Mouse (Mus musculus) stomach, embryonic 14.5 days (tissue): ENCODE measurements at regions not wholly inside any gene's neighbourhood (a gene's known extent, or its start where the extent isn't known, plus 50 kb on each side); places are given as distances from the start of the nearest gene placed in this dataset.
A peak's percentile ranks its signal among the peaks of the same experiment; 100 is the strongest.
"Not testable (repeated sequence)": the region's sequence is repeated elsewhere in the genome, so short reads cannot be mapped to it uniquely, and the experiment has no call there.

Experiments used
- ATAC-seq: fragments of 200-750 bp; cut with Nextera tagmentation; 2 replicates; pipeline ENCODE4 v1.8.0; 2017; ENCODE audit warnings: low read depth, moderate TSS enrichment; ENCODE audit not compliant: insufficient number of reproducible peaks, insufficient read depth, low FRiP score
- H3K27ac ChIP-seq: fragments of 300-500 bp; sonication (generic); 2 replicates; pipeline ENCODE4 v1.5.1; 2014; ENCODE audit warnings: mild to moderate bottlenecking, low read length, moderate library complexity, mixed read lengths
- H3K27me3 ChIP-seq: fragments of 300-500 bp; sonication (generic); 2 replicates; pipeline ENCODE4 v1.6.1; 2014; ENCODE audit warnings: low read length, control low read depth, mixed read lengths; ENCODE audit not compliant: control insufficient read depth, insufficient read depth
- H3K36me3 ChIP-seq: fragments of 300-500 bp; sonication (generic); 2 replicates; pipeline ENCODE4 v1.6.1; 2014; ENCODE audit warnings: mild to moderate bottlenecking, control low read depth, low read length, moderate library complexity, mixed read lengths; ENCODE audit not compliant: control insufficient read depth, insufficient read depth
- H3K4me1 ChIP-seq: fragments of 300-500 bp; sonication (generic); 2 replicates; pipeline ENCODE4 v1.6.1; 2014; ENCODE audit warnings: low read length, control low read depth, mixed read lengths; ENCODE audit not compliant: control insufficient read depth, insufficient read depth
- H3K4me2 ChIP-seq: fragments of 300-500 bp; sonication (generic); replicated peaks from 2 replicates; pipeline ENCODE4 v1.6.1; 2014; ENCODE audit warnings: low read depth, low read length, control low read depth
- H3K4me3 ChIP-seq: fragments of 300-500 bp; sonication (generic); 2 replicates; pipeline ENCODE4 v1.5.1; 2014; ENCODE audit warnings: low read depth, low read length, control low read depth
- H3K9ac ChIP-seq: fragments of 300-500 bp; sonication (generic); replicated peaks from 2 replicates; pipeline ENCODE4 v1.6.1; 2014; ENCODE audit warnings: low read depth, mild to moderate bottlenecking, control low read depth, low read length, moderate library complexity, mixed read lengths
- H3K9me3 ChIP-seq: fragments of 300-500 bp; sonication (generic); 2 replicates; pipeline ENCODE4 v1.6.1; 2016; ENCODE audit warnings: low read depth, low read length, control low read depth; ENCODE audit not compliant: control insufficient read depth
- WGBS: fragments of 180-500 bp; shearing (Covaris S2); extraction: QIAGEN DNeasy Blood & Tissue Kit; methylation state at CpG from one replicate; pipeline ENCODE4 v1.1.7; 2014; 5-methylcytosine and 5-hydroxymethylcytosine counted together

- Histone ChIP-seq H3K9ac (no peak overlapping the region), H3K4me2 (no peak overlapping the region), H3K27ac (no peak overlapping the region), H3K9me3 (no peaks in the 10 kb centered on the region), H3K4me1 (no peaks in the 10 kb centered on the region), H3K36me3 (no peaks in the 10 kb centered on the region), H3K4me3 (no peak overlapping the region), H3K27me3 (no peaks in the 10 kb centered on the region)
- no peak for ATAC-seq
Measured at GRCm38 (mm10) chr4:18525807-18526206, 1079.4 kb upstream of the Gm12353 start.

DNA sequence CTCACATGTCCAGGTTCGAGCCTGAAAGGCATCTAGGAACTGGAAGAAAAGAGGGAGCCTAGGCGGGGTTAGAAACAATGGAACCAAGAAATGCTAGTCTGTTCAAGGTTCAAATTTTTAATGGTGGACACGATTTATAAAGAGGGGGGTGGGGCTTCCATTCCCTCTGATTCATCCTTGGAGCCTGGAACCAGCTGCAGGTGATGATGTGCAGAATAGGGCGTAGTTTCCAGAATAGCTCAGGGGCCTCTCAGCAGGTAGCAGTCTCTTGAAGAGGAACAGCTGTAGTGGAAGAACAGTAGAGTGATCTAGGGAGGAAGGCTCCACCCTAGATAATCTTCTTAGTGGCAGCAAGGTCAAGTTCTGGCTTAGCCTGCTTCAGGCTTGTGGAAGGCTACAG, 1078.1 kb upstream of the Gm12353 start:
- WGBS: 72% methylated on average over 4 of the region's 4 CpGs
- not testable (repeated sequence) for H3K4me1 ChIP-seq, H3K9ac ChIP-seq, ATAC-seq, H3K9me3 ChIP-seq, H3K4me3 ChIP-seq, H3K27ac ChIP-seq, H3K36me3 ChIP-seq, H3K27me3 ChIP-seq, H3K4me2 ChIP-seq

DNA sequence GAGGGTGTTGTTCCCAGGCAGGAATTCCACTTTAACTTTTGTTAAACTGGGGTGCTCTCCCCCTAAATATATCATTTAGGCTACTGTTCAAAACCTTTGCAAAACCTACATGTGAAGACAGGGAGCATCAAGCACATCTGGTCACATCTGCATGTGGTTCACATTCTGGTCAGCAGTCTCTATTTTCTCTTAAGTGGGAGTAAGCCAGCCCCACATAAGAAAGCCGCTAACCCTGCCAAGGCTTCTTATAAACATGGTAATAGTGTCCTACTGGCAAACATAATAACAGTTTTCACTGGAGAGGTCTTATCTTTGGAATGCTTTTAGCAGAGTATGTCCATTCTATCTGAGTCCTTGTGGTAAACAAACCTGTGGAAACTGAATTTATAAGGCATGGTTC, 1038.4 kb upstream of the Gm12353 start:
- peak; percentile 42; the same call in 1 of the 2 replicates for ATAC-seq
- Histone ChIP-seq H3K27ac (no peak overlapping the region), H3K4me1 (no peaks in the 10 kb centered on the region), H3K9ac (no peak overlapping the region), H3K4me3 (no peak overlapping the region), H3K27me3 (no peaks in the 10 kb centered on the region), H3K4me2 (no peak overlapping the region), H3K36me3 (no peaks in the 10 kb centered on the region), H3K9me3 (no peaks in the 10 kb centered on the region)
- WGBS: 39% methylated on average over 1 of the region's 1 CpGs
